Mouse (Mus musculus) liver, postnatal 0 days (tissue): ENCODE data around the gene Serpine1. TPM values are rescaled to one million over a fixed set of nuclear protein-coding genes. Genes with fewer than 3 reads are reported as not detected.
A peak's percentile ranks its signal among the peaks of the same experiment; 100 is the strongest.

Experiments
- ATAC-seq: fragments of 200-750 bp; cut with Nextera tagmentation; 2 replicates; pipeline ENCODE4 v1.8.0; 2017; ENCODE audit warnings: mild to moderate bottlenecking, moderate library complexity
- DNase-seq: peaks from one replicate; pipeline ENCODE4 v3.0.0-alpha.2; 2016
- H3K27ac ChIP-seq: fragments of 300-500 bp; sonication (generic); 2 replicates; pipeline ENCODE4 v1.5.1; 2014; ENCODE audit warnings: antibody characterized with exemption, moderate library complexity, mild to moderate bottlenecking, low read depth
- H3K27me3 ChIP-seq: fragments of 300-500 bp; sonication (generic); 2 replicates; pipeline ENCODE4 v1.6.1; 2014; ENCODE audit warnings: low read length, control low read depth, mixed read lengths; ENCODE audit not compliant: insufficient read depth
- H3K36me3 ChIP-seq: fragments of 300-500 bp; sonication (generic); replicated peaks from 2 replicates; pipeline ENCODE4 v1.6.1; 2014; ENCODE audit warnings: mild to moderate bottlenecking, control low read depth, low read length, moderate library complexity, mixed read lengths; ENCODE audit not compliant: insufficient read depth
- H3K4me1 ChIP-seq: fragments of 300-500 bp; sonication (generic); 2 replicates; pipeline ENCODE4 v1.6.1; 2014; ENCODE audit warnings: antibody characterized with exemption, mild to moderate bottlenecking, control low read depth; ENCODE audit not compliant: insufficient read depth
- H3K4me2 ChIP-seq: fragments of 300-500 bp; sonication (generic); 2 replicates; pipeline ENCODE4 v1.6.1; 2014; ENCODE audit warnings: low read depth, mild to moderate bottlenecking, low read length, moderate library complexity, mixed read lengths
- H3K4me3 ChIP-seq: fragments of 300-500 bp; sonication (generic); 2 replicates; pipeline ENCODE4 v1.5.1; 2014; ENCODE audit warnings: low read depth, low read length
- H3K9ac ChIP-seq: fragments of 300-500 bp; sonication (generic); replicated peaks from 2 replicates; pipeline ENCODE4 v1.6.1; 2014; ENCODE audit warnings: mild to moderate bottlenecking, moderate library complexity
- H3K9me3 ChIP-seq: fragments of 300-500 bp; sonication (generic); 2 replicates; pipeline ENCODE4 v1.6.1; 2016; ENCODE audit warnings: mild to moderate bottlenecking, control low read depth, low read length, mixed read lengths
- CTCF ChIP-seq: sonication (generic); IDR thresholded peaks from 2 replicates; pipeline ENCODE4 v1.5.1; 2016; ENCODE audit warnings: antibody characterized with exemption, low read depth
- EP300 ChIP-seq: IDR thresholded peaks from 2 replicates; pipeline ENCODE4 v1.6.1; 2016; ENCODE audit warnings: antibody characterized with exemption, low read depth, mild to moderate bottlenecking
- WGBS: fragments of 180-500 bp; shearing (Covaris S2); extraction: QIAGEN DNeasy Blood & Tissue Kit; methylation state at CpG from one replicate; pipeline ENCODE4 v1.1.7; 2014; ENCODE audit not compliant: insufficient replicate concordance; 5-methylcytosine and 5-hydroxymethylcytosine counted together
- polyA plus RNA-seq: library from polyadenylated mRNA; unstranded; fragments of >200 nt; fragmentation: Nextera tagmentation; extraction: Ambion mirVana; gene quantifications from 2 replicates; pipeline ENCODE4 v1.2.1, GENCODE M21; 2015

Serpine1 gene
- polyA plus RNA-seq, 1 experiment from 2014 or later: 0.23 TPM

DNA sequence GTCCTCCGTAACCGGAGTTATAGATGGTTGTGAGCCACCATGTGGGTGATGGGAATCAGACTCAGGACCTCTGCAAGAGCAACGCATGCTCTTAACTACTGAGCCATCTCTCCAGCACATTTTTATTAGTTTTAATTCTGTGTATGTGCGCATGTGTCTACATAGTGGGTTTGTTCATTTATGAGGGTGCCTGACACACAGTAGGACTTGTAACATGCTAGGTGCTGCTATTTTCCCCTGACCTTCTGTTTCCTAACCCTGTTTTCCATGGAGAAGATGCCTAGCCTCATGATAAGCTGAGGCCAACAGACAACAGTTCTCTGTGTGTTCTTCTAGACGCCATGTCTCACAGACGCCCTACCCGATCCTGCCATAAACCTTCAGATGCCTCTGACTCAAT lies 28.1 kb downstream of the Serpine1 start:
- TF ChIP-seq CTCF (no peak), EP300 (no peak)
- Histone ChIP-seq H3K4me3 (no peak overlapping the region), H3K27me3 (no peaks in the 10 kb centered on the region), H3K4me2 (no peak overlapping the region), H3K36me3 (peaks cover 29% of the 10 kb centered on the region), H3K4me1 (peaks cover 15% of the 10 kb centered on the region), H3K9me3 (no peaks in the 10 kb centered on the region), H3K9ac (no peak overlapping the region), H3K27ac (no peak overlapping the region)
- 90% methylated on average over 7 of the region's 7 CpGs for WGBS
- DNase-seq (no peak), ATAC-seq (no peak)

DNA sequence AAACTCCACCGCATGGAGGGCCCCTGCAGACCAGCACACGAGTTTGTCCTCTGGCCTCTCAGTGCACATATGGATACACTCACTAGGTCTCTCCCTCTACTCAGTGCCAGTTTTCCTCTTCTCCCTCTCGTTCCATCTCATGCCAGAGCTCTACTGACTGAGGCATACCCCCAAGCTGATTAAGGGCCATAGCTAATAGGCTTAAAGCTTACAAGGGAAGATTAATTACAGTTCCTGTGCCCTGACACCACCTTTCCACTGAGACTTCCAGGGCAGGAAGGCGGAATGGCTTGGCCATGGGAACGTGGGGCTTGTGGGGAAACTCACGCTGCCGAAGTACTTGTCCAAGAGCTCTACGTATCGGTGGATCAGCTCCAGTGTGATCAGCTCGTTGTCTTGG lies 30.6 kb downstream of the Serpine1 start:
- no peak for ATAC-seq
- H3K4me1 ChIP-seq: peaks cover 15% of the 10 kb centered on the region
- H3K27me3 ChIP-seq: no peaks in the 10 kb centered on the region
- no peak overlapping the region for H3K4me3 ChIP-seq
- peaks cover 43% of the 10 kb centered on the region for H3K36me3 ChIP-seq
- WGBS: 78% methylated on average over 10 of the region's 10 CpGs
- no peak overlapping the region for H3K9ac ChIP-seq
- DNase-seq: no peak
- H3K4me2 ChIP-seq: no peak overlapping the region
- TF ChIP-seq EP300: no peak
- TF ChIP-seq CTCF: no peak
- H3K9me3 ChIP-seq: no peaks in the 10 kb centered on the region
- no peak overlapping the region for H3K27ac ChIP-seq

DNA sequence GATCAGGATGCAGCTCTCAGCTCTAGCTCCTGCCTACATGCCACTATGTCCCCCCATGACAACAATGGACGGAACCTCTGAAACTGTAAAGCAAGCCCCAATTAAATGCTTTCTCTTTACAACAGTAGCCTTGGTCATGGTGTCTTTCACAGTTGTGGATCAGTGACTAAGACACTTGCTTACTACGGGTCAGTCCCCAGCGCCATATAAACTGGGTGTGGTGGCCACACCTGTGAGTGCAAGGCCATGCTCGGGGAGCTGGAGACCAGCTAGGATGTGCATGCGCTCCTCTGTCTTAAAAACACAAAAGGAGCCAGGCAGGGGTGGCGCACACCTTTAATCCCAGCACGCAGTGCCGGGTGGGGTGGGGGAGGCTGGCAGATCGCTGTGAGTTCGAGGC lies 32.6 kb downstream of the Serpine1 start:
- Histone ChIP-seq H3K27me3 (no peaks in the 10 kb centered on the region), H3K4me3 (no peak overlapping the region), H3K36me3 (peaks cover 48% of the 10 kb centered on the region), H3K4me2 (no peak overlapping the region), H3K9me3 (no peaks in the 10 kb centered on the region), H3K27ac (no peak overlapping the region), H3K9ac (no peak overlapping the region), H3K4me1 (no peaks in the 10 kb centered on the region)
- 88% methylated on average over 10 of the region's 10 CpGs for WGBS
- ATAC-seq (no peak), DNase-seq (no peak)
- TF ChIP-seq CTCF: no peak
- no peak for TF ChIP-seq EP300

DNA sequence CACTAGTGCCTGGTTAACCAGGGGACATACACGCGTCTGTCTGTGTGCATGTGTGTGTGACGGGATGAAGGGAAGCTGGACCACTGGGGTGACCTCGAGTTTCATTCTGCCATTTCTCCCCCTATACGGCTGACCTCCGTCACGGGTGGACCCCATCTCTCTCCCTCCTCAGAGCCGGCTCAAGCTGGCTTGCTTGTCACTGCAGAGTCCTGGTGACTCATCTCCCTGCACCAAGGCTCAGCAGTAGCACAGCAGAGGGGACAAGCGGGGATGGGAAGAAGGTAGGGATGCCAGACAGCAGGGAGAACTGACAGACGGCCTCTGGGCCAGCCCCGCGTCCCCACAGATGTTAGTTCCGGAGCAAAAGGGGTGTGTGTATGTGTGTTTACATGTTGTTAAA lies 35.9 kb downstream of the Serpine1 start:
- Histone ChIP-seq H3K9ac (no peak overlapping the region), H3K9me3 (no peaks in the 10 kb centered on the region), H3K4me2 (no peak overlapping the region), H3K27ac (no peak overlapping the region), H3K4me1 (peaks cover 17% of the 10 kb centered on the region), H3K4me3 (no peak overlapping the region), H3K27me3 (peaks cover 14% of the 10 kb centered on the region), H3K36me3 (peaks cover 34% of the 10 kb centered on the region)
- TF ChIP-seq CTCF (no peak), EP300 (no peak)
- DNase-seq (no peak), ATAC-seq (no peak)
- 85% methylated on average over 13 of the region's 13 CpGs for WGBS

DNA sequence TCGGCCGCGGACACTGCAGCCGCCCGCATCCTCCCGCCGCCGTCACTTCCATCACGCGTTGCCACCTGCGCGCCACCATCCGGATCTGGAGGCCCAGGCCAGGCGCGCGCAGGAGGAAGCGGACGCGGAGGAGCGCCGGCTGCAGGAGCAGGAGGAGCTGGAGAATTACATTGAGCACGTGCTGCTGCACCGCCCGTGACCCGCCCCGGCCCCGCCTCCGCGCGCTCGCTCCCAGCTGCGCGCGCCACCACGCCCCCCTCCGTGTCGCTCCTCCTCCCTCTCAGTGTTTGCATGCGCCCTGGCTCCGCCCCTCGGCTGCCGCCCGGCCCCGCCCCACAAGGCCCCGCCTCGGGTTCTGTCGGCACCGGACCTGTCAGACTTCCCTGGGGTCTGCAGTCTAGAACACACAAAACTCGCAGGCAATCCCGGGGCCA lies 39.4 kb downstream of the Serpine1 start:
- under 1% methylated on average over 46 of the region's 49 CpGs for WGBS
- TF ChIP-seq EP300 (no peak), CTCF (no peak)
- peaks cover 12% of the 10 kb centered on the region for H3K36me3 ChIP-seq
- peak; percentile 97 for DNase-seq
- peak overlapping the region; percentile 39 for H3K4me3 ChIP-seq
- H3K27ac ChIP-seq: no peak overlapping the region
- H3K9me3 ChIP-seq: no peaks in the 10 kb centered on the region
- H3K4me2 ChIP-seq: peak overlapping the region; percentile 76
- ATAC-seq: peak; percentile 89
- H3K9ac ChIP-seq: peak overlapping the region; percentile 17; the same call in 1 of the 2 replicates
- H3K4me1 ChIP-seq: peaks cover 28% of the 10 kb centered on the region
- peaks cover 50% of the 10 kb centered on the region for H3K27me3 ChIP-seq

DNA sequence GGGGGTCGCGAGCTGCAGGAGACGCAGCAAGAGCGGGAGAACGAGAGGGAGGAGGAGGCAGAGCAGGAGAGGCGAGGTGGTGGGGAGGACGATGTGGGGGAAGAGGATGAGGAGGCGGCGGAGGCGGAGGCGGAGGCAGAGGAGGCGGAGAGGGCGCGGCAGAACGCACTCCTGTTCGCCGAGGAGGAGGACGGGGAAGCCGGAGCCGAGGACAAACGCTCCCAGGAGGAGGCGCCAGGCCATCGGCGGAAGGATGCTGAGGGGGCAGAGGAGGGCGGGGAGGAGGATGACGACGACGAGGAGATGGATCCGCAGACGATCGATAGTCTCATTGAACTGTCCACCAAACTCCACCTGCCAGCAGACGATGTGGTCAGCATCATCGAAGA lies 40.0 kb downstream of the Serpine1 start:
- peaks cover 55% of the 10 kb centered on the region for H3K27me3 ChIP-seq
- peak; percentile 30 for DNase-seq

More for the DNA sequence above, 40.0 kb downstream of the Serpine1 start:
- under 1% methylated on average over 28 of the region's 33 CpGs for WGBS
- TF ChIP-seq CTCF (no peak), EP300 (no peak)
- peaks cover 7% of the 10 kb centered on the region for H3K36me3 ChIP-seq
- H3K4me3 ChIP-seq: peak overlapping the region; percentile 39
- no peak for ATAC-seq
- H3K4me2 ChIP-seq: peak overlapping the region; percentile 76
- H3K9me3 ChIP-seq: no peaks in the 10 kb centered on the region
- no peak overlapping the region for H3K27ac ChIP-seq
- H3K9ac ChIP-seq: no peak overlapping the region
- H3K4me1 ChIP-seq: peaks cover 28% of the 10 kb centered on the region
